Mouse (Mus musculus) cerebellum, adult 9-10 months (tissue): ENCODE results near the gene Dnaja4.

ENCODE experiments used
- DNase-seq: peaks from one replicate; pipeline ENCODE4 v3.0.0; 2022

Dnaja4 gene

DNA sequence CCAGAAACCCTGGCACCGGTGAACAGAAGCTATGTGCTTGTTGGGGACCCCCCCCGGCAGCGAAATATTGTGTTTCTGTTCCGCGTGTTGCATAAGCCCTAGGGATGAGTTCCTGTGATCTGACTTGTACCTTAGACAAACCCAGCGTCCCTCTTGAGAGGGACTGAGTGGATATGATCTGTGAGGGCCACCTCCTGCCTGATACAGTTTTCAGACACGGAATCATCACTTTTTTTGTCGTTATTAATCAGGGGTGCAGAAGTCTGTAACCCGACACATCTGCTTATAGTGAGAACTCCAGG is 1.5 kb downstream of the Dnaja4 start:
- no peak for DNase-seq

DNA sequence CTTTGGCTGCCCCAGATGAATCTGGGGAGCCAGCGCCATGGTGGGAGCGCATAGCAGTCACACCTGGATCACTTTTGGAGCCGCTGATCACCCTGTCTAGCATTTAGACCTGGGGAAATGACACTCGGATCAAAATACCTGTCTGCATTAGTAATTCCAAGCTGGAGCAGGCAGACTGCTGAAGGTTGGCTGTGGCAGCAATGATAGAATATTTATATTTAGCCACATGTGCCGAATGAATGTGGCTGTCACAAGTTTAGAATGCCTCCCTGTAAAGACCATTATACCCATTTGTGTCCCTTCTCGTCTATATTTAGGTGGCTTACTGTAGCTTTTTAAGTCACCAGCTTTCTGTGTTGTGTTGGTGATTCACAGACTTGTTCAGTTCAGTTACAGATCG is 2.1 kb downstream of the Dnaja4 start:
- no peak for DNase-seq

DNA sequence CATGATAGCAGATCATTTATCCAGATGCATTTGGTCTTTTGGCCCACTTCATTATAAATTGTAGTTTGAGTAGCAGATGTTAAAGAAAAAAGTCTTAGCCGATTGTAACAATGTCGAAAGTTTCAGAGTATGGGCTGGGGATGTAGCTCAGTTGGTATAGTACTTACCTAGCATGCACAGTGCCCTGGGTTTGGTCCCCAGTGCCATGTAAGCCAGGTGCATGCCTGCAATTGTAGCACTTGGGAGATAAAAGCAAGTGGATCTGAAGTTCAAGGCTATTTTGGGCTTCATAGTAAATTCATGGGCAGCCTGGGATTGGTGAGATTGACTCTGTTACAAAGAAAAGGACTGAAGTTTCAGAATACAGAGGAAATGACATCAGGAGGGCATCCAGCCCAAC is 3.9 kb downstream of the Dnaja4 start:
- DNase-seq: no peak

DNA sequence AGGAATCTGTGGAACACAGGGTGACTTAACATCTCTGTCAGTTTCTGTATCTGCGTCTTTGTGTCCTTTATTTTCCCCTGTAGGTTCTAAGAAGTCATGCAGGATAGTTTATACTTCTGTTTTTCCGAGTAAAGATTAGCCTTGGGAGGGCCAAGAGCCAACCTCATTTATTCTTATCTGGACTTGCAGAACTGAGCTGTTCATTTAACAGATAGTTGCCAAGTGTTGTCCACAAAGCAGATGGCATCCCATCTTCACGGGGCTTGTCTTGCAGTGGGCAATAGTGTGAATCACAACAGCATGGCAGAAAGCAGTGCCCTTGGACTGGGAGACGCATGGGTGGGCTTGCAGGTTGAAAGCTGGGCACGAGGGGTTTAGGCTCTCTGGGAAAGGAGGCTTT is 5.7 kb downstream of the Dnaja4 start:
- no peak for DNase-seq

DNA sequence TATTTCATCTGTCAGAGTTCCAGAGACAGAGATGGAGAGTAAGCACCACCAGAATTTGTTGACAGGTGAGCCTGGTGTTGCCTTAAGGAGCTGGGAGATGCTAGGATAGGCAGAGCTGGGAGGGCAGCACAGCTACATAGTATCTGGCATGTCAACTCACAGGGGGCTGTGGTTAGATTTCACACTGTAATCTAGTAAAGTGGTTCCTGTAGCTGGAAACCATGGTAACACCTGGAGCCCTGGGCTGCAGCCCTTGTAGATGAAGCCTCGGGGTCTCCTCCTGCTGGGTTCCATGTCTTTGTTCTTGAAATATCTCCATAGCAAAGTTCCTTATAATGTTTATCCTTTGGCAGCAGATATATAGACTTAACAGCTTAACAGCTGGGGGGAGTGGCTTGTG is 6.9 kb downstream of the Dnaja4 start:
- no peak for DNase-seq

DNA sequence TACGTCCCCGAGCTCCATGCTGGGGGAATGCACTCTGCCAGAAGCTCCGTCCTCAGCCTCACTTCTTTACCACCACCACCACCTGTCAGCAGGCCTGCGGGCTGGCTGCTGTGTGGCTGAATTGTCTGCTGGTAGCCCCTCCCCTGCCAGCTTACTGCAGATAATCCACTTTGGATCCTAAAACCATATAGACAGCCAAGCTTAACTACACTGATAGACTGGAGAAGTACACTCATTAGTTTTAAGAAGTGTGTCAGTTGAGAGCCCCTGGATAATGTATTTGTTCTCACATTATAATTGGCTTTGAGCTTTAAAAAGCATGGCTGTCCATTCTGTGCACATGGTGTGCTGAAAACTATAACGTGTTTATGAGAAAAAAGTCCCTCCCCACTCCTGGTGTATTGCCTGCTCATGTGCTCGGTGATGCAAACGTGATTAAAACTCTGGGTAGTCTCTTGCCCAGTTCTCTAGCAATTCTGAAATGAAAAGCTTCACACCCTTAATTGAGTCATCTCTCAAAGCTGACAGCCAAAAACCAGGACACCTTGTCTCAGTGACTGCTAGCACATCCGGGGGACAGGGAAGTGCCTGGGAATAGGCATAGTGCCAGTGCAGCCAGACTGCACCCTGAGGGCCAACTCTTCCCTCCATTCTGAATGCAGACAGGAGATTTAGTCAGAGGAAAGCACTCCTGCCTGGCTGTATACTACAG is 8.8 kb downstream of the Dnaja4 start:
- DNase-seq: no peak

DNA sequence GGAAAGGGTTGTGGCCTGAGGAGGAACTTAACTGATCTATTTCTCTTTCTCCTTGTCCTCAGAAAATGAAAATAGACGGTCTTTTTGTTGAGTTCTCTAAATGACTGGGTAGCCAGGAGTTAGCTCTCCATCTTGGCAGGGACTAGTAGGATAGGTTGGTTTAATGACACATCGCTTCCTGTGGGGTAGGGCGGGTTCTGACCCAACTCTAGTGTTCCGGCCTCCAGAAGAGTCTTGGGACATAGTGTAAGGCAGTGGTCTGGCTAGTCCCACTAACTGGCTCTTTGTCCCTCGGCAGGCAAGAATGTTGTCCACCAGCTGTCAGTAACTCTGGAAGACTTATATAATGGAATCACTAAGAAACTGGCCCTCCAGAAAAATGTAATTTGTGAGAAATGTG is 9.4 kb downstream of the Dnaja4 start:
- DNase-seq: no peak

DNA sequence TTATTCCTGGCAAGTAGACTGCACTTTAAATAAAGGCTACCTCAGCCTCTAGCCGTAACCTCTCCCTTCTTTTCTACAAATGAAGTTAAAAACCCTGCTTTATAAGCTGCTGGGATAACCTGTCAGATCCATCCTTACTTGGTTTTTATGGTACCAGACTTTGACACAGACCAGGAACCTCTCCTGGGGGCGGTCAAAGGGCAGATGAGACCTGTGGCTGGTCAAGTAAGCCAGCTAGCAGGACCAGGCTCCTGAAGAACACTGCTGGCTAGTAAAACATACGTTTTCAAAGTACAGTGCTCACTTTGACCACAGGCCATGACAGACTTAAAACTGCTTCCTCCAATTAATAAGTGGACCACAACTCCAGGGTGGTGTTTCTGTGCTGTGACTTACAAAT is 17.1 kb downstream of the Dnaja4 start:
- DNase-seq: no peak

DNA sequence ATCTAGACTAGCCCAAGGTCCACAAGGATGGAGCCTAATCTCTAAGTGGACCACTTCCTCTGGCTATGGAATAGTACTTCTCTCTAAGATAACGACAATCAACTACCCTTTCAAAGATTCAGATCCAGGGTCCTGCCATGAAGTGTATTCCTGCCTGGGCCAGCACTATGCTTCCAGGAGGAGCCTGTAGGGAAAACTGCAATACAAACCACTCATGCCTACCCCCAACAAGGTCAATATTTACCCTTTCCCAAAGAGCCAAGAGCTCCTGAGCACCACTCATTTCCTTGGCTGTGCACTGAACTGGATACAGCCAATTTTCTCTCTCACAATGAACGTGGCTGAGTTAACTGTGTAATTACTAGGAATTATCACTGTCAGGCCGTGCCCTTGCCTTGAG is 18.9 kb downstream of the Dnaja4 start:
- DNase-seq: no peak

DNA sequence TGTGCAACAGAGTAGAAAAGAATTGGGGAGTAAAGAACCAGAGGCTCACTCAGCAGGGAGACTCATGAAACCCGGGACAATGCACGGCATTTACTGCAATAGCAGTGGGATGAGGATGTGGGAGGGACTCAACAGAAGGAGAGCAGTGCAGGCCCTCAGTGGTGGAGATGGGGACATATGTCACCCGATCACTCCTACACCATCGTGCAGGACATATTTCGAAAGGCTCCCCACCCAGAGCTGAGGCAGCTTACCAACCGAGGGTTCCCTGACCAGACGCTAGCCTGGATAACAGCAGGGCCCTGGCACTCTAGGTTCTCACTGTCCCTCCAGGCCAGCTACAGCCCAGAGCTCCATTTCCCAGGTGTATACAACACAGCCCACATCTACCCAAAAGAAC is 23.5 kb downstream of the Dnaja4 start:
- DNase-seq: no peak

DNA sequence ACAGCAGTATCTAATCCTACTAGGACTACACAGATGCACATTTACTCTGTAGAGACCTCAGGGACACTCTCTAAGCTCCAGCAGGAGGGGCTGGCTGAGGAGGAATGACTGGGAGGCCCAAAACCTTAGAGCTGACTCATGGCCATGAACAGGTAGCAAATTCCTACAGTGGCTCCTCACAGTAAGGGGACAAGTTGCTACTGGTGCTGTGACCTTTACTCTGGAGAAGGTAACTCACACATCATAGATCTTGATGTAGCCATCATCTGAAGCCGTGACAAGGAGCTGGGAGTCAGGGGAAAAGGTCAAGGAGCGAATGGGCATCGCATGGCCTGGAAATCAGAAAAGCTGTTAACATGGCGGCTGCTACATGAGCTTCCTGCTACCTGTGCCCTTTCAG is 23.9 kb downstream of the Dnaja4 start:
- DNase-seq: no peak

DNA sequence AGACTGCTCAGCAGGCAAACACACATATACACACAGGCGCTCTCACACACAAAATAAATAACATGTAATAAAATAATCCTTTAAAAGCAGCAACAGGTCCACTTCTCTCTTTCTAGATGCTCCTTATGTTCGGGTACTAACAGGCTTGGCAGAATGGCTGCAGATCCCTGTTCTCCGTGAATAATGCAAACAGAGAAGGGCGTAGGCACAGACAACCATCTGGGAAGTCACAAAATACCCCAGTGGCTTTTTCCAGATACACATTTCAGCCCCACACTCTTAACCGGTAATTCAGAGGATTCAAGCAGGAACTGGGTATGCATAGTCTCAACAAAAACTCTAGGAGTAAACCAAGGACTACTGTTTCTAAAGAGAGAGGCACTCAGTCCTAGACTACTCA is 27.6 kb downstream of the Dnaja4 start:
- no peak for DNase-seq

DNA sequence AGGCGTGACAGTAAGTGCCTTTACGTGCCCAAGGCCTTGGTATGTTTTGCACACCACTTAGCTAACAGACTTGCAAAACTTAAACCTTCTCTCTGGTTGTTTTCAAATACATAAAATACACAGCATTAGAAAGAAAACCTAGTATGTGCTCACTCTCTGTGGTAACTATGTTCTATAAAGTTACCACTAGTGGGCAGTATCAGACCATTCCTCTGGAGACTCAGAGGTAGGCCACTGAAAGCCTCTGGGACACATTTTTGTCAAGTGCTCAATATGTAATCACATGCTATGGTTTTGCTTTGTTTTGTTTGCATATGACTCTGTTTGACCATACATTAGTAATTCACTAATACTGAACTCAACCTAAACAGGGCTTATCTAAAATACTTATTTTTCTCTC is 33.4 kb downstream of the Dnaja4 start:
- no peak for DNase-seq

DNA sequence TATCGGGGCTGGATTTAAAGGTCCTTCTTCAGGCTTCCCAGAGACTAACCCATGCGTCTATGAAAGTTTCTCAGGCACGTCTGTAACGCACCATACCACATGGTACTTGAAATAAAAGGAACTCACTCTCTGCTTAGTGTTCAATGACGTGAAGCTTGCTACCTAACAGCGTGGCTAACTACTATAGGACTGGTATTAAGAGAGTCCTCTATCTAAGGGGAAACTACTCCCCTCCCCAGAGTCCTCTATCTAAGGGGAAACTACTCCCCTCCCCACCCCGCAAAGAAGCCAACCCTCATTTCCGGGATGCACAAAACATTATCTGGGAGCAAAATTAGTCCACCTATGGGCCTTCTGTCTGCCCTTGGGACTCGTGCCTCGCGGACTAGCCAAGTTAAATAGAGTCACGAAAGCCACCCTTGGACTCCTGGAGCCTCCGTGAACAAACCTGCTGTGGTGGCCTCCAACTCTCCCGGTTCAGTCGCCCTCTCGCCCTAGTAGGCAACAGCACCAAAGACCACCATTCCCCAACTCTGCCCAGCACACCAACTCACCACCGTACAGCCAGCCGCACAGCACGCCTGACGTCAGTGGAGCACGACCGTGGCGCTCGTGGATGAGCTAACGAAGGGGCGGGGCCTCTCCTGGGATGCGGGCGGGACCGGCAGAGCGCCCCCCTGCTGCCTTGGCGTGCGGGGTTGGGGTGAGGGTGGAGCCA is 35.4 kb downstream of the Dnaja4 start, which contains the start of gene Wdr61:
Gene Wdr61, minus strand, starts transcription at position 599 of the 718 bp plus-strand sequence.
- peak; percentile 96 for DNase-seq

DNA sequence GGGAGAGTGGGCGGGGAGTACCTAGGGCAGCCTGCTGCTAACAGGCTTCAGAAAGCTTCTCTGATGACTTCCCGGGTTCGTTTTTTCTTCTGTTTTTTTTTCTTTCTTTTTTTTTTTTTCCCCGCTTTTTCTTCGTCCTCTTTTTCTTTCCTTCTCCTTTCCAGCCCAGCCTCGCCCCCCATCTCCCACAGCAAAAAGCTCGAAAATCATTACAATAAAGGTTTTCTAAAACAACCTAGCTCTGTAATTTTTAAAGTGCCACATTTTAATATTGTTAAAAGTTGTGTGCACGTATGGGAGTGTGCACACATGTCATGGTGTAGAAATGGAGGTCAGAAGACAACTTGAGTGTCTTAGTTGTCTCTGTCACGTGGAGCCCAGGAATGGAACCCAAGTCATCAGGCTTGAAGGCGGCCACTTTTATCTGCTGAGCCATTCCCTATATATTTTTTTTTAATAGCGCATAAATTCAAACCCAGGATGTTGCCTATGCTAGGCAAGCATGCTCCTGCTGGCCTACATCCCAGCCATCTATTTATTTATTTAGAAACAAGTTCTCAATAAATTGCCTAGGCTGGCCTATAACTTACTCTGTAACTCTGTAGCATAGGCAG is 36.1 kb downstream of the Dnaja4 start:
- DNase-seq: peak; percentile 26

DNA sequence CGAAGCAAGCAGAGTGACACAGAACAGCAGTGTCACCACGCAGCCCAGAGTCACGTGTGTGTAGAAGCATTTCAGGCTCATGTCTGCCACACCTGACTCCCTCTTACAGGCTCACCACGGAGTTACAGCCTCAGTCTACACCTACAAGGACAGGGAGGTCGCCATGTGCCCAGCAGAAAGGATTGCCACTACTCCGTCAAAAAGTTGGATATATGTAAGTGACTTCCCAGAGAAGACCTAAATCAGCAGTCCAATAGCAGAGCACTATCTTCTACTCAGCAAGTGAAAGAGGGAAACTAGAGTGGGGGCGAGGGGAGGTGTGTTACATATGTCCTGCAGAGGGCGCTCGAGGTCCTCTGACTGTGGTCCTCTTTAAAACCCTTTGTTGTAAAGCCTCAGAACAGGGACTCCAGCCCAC is 37.6 kb downstream of the Dnaja4 start:
- peak; percentile 42 for DNase-seq

DNA sequence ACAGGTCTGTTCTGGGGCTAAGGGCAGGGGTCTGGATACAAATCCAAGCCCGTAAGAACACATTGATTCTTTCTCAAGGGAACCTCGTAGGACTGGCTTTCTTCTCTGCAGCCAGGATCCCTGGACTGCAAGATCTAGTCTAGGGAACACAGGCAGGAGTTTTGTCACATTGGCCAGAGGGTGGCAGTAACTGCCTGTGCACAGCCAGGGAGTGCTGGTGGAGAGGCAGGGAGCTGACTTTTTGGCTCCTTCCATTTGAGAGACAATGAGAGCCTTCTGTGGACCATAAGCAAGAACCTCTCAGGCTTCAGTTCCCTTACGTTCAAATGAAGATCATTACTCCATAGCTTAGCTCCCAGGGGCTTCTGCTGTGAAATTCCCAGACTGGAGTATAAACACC is 39.7 kb downstream of the Dnaja4 start:
- no peak for DNase-seq

DNA sequence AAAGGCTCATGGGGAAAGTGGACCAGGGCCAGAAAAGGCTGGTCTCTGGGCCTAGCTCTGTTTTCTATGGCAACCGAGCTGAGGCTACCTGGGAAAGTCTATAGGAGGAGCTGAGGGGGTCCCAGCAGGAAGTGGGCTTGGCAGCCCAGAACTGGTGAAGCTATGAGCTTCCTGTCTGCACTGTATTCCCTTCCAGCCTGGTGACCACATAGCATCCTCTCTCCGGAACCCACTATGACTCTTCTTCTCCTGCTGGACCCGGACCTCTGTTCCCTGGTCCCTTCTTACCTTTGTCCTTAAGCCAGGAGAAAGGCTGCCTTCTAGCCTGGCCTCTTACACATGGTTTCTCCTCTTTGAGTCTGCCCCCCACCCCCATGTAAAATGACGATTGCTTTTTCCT is 45.2 kb downstream of the Dnaja4 start:
- no peak for DNase-seq

DNA sequence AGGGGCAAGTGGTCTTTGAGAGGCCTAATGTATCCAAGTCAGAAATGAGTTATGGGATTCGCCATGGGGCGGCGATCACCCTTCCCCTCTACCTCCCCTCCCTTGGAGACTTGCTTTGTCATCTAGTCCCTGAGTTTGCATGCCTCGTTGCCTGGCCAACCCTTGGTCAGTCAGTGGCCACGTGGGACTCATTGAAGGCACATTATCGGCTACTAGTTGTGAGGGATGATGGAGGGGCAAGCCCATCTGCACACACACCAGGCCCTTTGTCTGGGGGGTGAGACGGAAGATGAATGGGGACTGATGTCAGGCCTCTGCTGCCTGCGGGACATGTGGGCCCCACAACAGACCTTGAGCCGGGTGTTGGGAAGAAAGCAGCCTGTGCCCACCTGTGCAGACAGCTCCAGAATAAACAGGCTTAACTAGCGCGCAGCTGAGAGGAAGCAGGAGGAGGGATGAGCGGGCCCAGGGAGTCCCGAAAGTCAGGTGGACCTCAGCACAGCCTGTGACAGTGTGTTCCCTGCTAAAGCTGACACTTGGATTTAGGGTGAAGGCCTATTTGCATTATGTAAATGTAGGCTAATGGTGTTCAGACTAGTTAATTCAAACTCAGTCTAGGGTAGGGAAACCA is 47.2 kb downstream of the Dnaja4 start:
- DNase-seq: no peak

DNA sequence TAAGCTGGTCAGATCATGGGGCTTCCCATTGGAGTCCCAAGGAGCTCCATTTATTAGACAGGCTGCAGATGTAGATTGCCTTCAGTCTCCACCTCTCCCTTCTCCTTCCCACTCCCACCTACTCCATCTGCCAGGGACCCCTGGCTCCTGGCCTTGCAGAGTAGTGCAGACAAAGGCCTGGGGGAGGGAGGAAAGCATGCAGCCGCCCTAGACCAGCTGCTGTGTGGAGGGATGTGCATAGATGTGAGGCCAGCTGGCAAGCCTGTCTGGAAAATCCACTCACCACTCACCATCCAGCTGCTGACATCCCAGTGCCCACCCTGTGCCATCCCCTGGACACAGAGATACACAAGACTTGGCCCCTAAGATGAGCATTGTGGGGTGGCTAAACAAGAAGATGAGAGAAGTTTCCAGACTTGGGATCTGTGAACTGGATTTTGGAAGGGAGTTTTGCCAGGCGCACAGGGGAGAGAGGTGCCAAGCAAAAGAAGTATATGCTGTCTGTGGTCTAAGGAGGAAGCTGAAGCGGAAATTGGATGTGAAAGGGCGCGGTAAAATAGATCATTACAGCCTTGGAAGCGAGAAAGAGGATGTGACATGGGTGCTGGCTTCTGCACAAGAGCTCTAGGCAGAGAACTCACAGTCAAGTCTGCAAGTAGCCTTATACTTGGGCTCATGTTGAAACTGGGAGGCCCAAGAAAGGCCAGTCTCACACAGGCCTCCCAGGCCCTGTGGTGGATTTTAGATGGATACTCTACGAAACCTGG is 51.7 kb downstream of the Dnaja4 start:
- no peak for DNase-seq

DNA sequence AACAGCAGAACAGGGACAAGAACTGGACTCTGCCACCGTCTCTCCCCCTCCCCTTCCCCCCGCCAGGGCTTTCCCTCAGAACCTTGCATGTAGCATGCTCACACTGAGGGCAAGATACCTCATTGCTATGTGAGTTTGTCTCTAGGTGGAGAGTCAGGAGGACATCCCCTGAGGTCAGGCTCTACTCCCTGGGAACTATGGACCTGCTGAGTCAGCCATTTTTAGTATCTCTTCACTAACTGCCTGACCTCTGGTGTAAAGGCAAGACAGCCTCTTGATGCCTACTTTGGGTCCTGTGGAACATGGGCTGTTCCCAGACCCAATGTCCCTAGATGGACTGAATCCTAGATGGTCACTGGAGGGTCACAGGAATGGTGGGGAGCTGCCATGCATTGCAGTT is 53.0 kb downstream of the Dnaja4 start:
- DNase-seq: no peak

DNA sequence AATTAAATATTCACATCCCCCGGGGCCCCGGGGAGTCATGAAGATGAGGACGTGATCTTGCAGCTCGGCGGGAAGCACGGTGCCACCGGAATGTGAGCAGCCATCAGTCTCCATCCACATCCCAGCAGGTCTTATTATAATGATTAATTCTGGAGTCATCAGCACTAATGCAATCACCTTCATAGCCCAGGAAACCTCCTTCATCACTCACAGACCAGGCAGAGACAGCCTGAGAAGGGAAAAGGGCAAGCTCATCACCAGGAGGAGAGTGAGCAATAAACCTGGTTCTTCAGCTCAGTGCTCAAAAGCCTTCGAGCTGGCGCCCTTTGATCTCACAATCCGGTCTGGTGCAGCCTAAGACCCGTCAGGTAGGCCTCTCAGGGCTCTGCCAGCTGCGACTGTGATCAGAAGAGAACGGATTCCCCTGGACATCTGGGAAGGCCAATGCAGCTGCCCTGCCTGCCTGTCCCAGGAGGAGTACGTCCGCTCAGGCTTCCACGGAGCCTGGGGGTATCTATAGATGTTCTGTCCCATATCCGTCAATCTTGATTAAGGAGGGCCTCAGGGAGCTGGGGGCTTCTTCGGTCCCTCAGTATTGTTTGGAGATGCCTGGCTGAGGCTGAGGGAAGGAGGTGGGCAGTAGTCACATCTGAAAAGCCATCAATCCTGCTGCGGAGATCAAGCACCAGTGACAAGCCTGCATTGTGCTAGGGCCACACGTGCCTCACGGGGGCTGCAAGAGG is 53.7 kb downstream of the Dnaja4 start:
- no peak for DNase-seq

DNA sequence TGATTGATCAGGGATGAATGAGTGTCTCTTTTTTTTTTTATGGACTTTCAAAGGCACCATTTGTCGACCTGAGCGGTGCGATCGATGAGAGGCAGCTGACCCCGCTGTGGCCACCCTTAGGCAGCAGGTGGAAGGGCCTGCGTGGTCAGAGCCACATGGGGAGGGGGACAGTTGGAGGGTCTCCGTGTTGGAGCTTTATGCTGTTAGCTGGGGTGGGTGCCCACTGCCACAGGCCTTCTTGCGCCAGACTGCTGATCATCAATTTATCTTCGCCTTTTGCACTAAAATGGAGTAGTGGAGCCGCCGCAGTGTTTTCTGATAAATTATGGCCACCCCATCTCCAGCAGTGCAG is 54.2 kb downstream of the Dnaja4 start:
- DNase-seq: no peak
